Mouse (Mus musculus): ENCODE measurements around the gene Mbd4. TPM values are rescaled to one million over a fixed set of nuclear protein-coding genes. Genes with fewer than 3 reads are reported as not detected.
A peak's percentile ranks its signal among the peaks of the same experiment; 100 is the strongest.

Gene Mbd4
- polyA plus RNA-seq, 1 experiment from 2014 or later = 24.7 TPM

- WGBS = 94% methylated on average over 34 of the region's 34 CpGs
Measured at GRCm38 (mm10) chr6:115791842-115792686, 61.1 kb downstream of the Mbd4 start.

GRCm38 (mm10) chr6:115791016-115791415 is 62.2 kb downstream of the Mbd4 start:
- 89% methylated on average over 10 of the region's 10 CpGs for WGBS

More at GRCm38 (mm10) chr6:115791842-115792686, 61.1 kb downstream of the Mbd4 start:
- 0 out of 2 replicates have a peak, but pooled peaks have one; percentile 19 for ATAC-seq (ENCODE audit: low FRiP score)
- H3K9ac ChIP-seq (ENCODE audit: low read length) = no peak overlapping the region
- no peak overlapping the region for H3K4me2 ChIP-seq
- no peak for DNase-seq (ENCODE audit: low spot score, missing footprints)
- H3K9me3 ChIP-seq (ENCODE audit: control insufficient read depth, low read length) = no peaks in the 10 kb centered on the region
- no peak overlapping the region for H3K27ac ChIP-seq (ENCODE audit: low read depth, low read length)
- no peak overlapping the region for H3K4me3 ChIP-seq (ENCODE audit: low read depth, low read length)
- H3K27me3 ChIP-seq (ENCODE audit: control insufficient read depth, insufficient read depth, low read length) = no peaks in the 10 kb centered on the region
- H3K4me1 ChIP-seq (ENCODE audit: control insufficient read depth, insufficient read depth, low read length) = no peaks in the 10 kb centered on the region
- peaks cover 73% of the 10 kb centered on the region for H3K36me3 ChIP-seq (ENCODE audit: control insufficient read depth, insufficient read depth, low read length)

More at GRCm38 (mm10) chr6:115791016-115791415, 62.2 kb downstream of the Mbd4 start:
- Histone ChIP-seq H3K36me3 (ENCODE audit: control insufficient read depth, insufficient read depth, low read length) (peaks cover 72% of the 10 kb centered on the region), H3K27me3 (ENCODE audit: control insufficient read depth, insufficient read depth, low read length) (no peaks in the 10 kb centered on the region), H3K9me3 (ENCODE audit: control insufficient read depth, low read length) (no peaks in the 10 kb centered on the region), H3K4me2 (no peak overlapping the region), H3K4me1 (ENCODE audit: control insufficient read depth, insufficient read depth, low read length) (no peaks in the 10 kb centered on the region), H3K9ac (ENCODE audit: low read length) (no peak overlapping the region), H3K27ac (ENCODE audit: low read depth, low read length) (no peak overlapping the region), H3K4me3 (ENCODE audit: low read depth, low read length) (no peak overlapping the region)
- ATAC-seq (ENCODE audit: low FRiP score) (no peak), DNase-seq (ENCODE audit: low spot score, missing footprints) (no peak)

Other genes starting within 250 kb of the Mbd4 start
- gene Raf1, start 176.7 kb downstream of the Mbd4 start, polyA plus RNA-seq (2014; fragmentation: Nextera tagmentation; extraction: Ambion mirVana) = 141 and 146 TPM in 2 replicates
- 1.4 and 2.1 TPM in 2 replicates for gene Tmem40, start 91.0 kb downstream of the Mbd4 start, polyA plus RNA-seq (2014; fragmentation: Nextera tagmentation; extraction: Ambion mirVana)
- 24.6 and 27.5 TPM in 2 replicates for gene Cand2, start 78.8 kb downstream of the Mbd4 start, polyA plus RNA-seq (2014; fragmentation: Nextera tagmentation; extraction: Ambion mirVana)
- gene Rpl32, start 44.6 kb downstream of the Mbd4 start, polyA plus RNA-seq (2014; fragmentation: Nextera tagmentation; extraction: Ambion mirVana) = 1,817 and 1,848 TPM in 2 replicates
- gene Efcab12, start 15.0 kb downstream of the Mbd4 start, polyA plus RNA-seq (2014; fragmentation: Nextera tagmentation; extraction: Ambion mirVana) = 1.7 and 2.0 TPM in 2 replicates
- 25.6 and 25.9 TPM in 2 replicates for gene Ift122, start 99 bp upstream of the Mbd4 start, polyA plus RNA-seq (2014; fragmentation: Nextera tagmentation; extraction: Ambion mirVana)
- gene Rho, start 78.4 kb upstream of the Mbd4 start, polyA plus RNA-seq (2014; fragmentation: Nextera tagmentation; extraction: Ambion mirVana) = 0.08 TPM in 1 of 2 replicates, not detected in the other
- gene H1foo, start 91.6 kb upstream of the Mbd4 start, polyA plus RNA-seq (2014; fragmentation: Nextera tagmentation; extraction: Ambion mirVana) = not detected in 2 replicates
- 13.2 and 17.5 TPM in 2 replicates for gene Plxnd1, start 141.6 kb upstream of the Mbd4 start, polyA plus RNA-seq (2014; fragmentation: Nextera tagmentation; extraction: Ambion mirVana)

All from midbrain, embryonic 11.5 days (tissue).